Mouse (Mus musculus): Measurements from ENCODE around the gene Olfr661.

Gene Olfr661

DNA sequence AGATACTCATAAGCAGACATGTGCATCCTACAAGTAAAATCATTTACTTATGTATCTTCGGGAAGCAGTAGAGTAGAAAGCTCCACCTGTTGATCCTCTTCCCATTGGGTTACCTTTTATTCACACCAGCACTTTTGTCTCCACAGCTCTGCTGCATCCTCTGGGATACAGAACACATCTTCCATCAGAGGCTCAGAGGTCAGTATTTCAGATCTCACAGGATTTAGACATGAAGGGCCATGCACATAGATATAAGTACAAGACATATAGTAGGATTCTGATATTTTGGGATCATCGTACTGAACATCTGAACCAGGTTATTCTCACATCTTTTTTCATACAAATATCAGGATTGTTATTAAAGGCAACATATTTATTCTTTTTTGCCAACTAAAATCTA is at the start of gene Olfr661:
Gene Olfr661, plus strand, starts transcription at position 301 of the 400 bp plus-strand sequence.
- no peak for DNase-seq (ENCODE audit: extremely low read depth, low read depth)

GRCm38 (mm10) chr7:104646841-104647482 is 39.3 kb upstream of the Olfr661 start, which contains the start of gene Olfr658:
Gene Olfr658 (minus strand): TSS chr7:104647305.
- no peak for DNase-seq (ENCODE audit: extremely low read depth, low read depth)

GRCm38 (mm10) chr7:104666453-104666852 is 19.8 kb upstream of the Olfr661 start, which contains the start of gene Olfr659:
Gene Olfr659 (plus strand): TSS chr7:104666753.
- DNase-seq (ENCODE audit: extremely low read depth, low read depth): no peak
